Mouse (Mus musculus) myocyte (in vitro differentiated cells): ENCODE results near the gene Olfr699.

Experiments used
- CEBPB ChIP-seq: IDR thresholded peaks from 2 replicates; pipeline ENCODE4 v1.6.1; 2011; ENCODE audit warnings: mild to moderate bottlenecking, moderate library complexity; ENCODE audit not compliant: poor library complexity, insufficient read depth, severe bottlenecking
- E2F4 ChIP-seq: IDR thresholded peaks from one replicate; pipeline ENCODE4 v1.6.1; 2011; ENCODE audit warnings: mild to moderate bottlenecking, control low read depth, moderate library complexity; ENCODE audit not compliant: insufficient read depth
- MAX ChIP-seq: IDR thresholded peaks from one replicate; pipeline ENCODE4 v1.6.1; 2011; ENCODE audit warnings: low read depth, mild to moderate bottlenecking, control low read depth
- MYOD1 ChIP-seq, 3 experiments: IDR thresholded peaks; one replicate each; pipeline ENCODE4 v1.6.1; 2011; ENCODE audit warnings: control low read depth in 2 of 3, low read depth in 2 of 3, mild to moderate bottlenecking in 2 of 3, moderate library complexity in 1 of 3; ENCODE audit not compliant: insufficient read length in 2 of 3, control insufficient read depth in 1 of 3
- MYOG ChIP-seq, 3 experiments: IDR thresholded peaks; one replicate each; pipeline ENCODE4 v1.6.1; 2011; ENCODE audit warnings: control low read depth in 2 of 3, low read depth in 2 of 3, mild to moderate bottlenecking in 2 of 3; ENCODE audit not compliant: insufficient read length in 2 of 3, control insufficient read depth in 1 of 3, insufficient read depth in 1 of 3
- POLR2A ChIP-seq: IDR thresholded peaks from one replicate; pipeline ENCODE4 v1.6.1; 2011; ENCODE audit warnings: low read depth, mild to moderate bottlenecking, control low read depth, moderate library complexity; ENCODE audit not compliant: insufficient read length
- POLR2AphosphoS2 ChIP-seq: IDR thresholded peaks from one replicate; pipeline ENCODE4 v1.6.1; 2011; ENCODE audit warnings: low read depth, control low read depth; ENCODE audit not compliant: insufficient read length
- REST ChIP-seq: IDR thresholded peaks from one replicate; pipeline ENCODE4 v1.6.1; 2011; ENCODE audit warnings: mild to moderate bottlenecking, control low read depth, moderate library complexity; ENCODE audit not compliant: insufficient read depth, insufficient read length
- SRF ChIP-seq: IDR thresholded peaks from one replicate; pipeline ENCODE4 v1.6.1; 2011; ENCODE audit warnings: low read depth; ENCODE audit not compliant: control insufficient read depth, insufficient read length
- TCF12 ChIP-seq: IDR thresholded peaks from one replicate; pipeline ENCODE4 v1.6.1; 2011; ENCODE audit warnings: mild to moderate bottlenecking, control low read depth; ENCODE audit not compliant: poor library complexity, insufficient read depth, severe bottlenecking
- TCF3 ChIP-seq: IDR thresholded peaks from one replicate; pipeline ENCODE4 v1.6.1; 2011; ENCODE audit warnings: low read depth, control low read depth; ENCODE audit not compliant: insufficient read length
- USF1 ChIP-seq: IDR thresholded peaks from one replicate; pipeline ENCODE4 v1.6.1; 2011; ENCODE audit warnings: low read depth, mild to moderate bottlenecking, control low read depth, moderate library complexity

GRCm38 (mm10) chr7:106818414-106818813 lies 25.4 kb upstream of the Olfr699 start:
- TF ChIP-seq MYOD1 (IDR thresholded peaks at IDR 0.05; ENCODE audit: control insufficient read depth in 1 of 3, insufficient read length in 2 of 3, low read depth in 2 of 3) (no peak), POLR2A (no peak), REST (no peak), POLR2AphosphoS2 (no peak), TCF12 (no peak), CEBPB (no peak), MYOG (IDR thresholded peaks at IDR 0.05; ENCODE audit: control insufficient read depth in 1 of 3, insufficient read depth in 1 of 3, insufficient read length in 2 of 3, low read depth in 2 of 3) (no peak), TCF3 (no peak), E2F4 (no peak), SRF (no peak), USF1 (no peak), MAX (no peak)
